Mouse (Mus musculus): ENCODE measurements around the gene Rbp1.

The Rbp1 gene

DNA sequence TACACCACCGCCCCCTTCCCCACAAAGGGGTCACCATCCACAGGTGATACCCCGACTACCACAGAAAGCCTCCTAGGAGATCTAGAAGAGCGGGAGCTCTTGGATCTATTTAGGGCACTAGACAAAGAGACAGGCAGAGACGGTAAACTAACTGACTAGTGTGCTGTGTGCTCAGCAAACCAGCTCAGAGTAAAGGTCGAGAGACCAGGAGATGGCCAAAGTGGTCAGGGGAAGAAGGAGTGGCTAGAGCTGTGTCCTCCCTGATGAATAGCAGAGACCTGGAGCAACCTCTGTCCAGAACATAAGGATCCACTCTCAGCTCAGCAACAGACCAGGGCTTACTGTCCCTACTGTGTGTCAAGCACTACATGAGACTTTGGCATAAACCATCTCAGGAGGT lies at the start of gene Rbp1:
Rbp1 (plus strand) TSS at position 306 of the 400 bp plus-strand sequence.
- DNase-seq (ENCODE audit: low spot score in 2 of 2) = no peak

DNA sequence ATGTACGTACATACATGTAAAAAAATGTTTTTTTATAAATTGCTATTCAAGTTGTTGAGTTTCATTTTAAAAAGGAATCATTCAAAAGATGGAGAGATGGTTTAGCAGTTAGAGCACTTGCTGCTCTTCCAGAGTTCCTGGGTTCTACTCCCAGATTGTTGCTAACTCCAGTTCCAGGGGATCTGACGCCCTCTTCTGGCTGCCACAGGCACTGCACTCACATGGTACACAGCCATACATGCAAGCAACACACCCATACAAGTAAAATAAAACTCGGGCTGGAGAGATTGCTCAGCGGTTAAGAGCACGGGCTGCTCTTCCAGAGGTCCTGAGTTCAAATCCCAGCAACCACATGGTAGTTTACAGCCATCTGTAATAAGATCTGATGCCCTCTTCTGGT lies 49.4 kb upstream of the Rbp1 start:
- no peak for DNase-seq (ENCODE audit: low spot score in 2 of 2)

DNA sequence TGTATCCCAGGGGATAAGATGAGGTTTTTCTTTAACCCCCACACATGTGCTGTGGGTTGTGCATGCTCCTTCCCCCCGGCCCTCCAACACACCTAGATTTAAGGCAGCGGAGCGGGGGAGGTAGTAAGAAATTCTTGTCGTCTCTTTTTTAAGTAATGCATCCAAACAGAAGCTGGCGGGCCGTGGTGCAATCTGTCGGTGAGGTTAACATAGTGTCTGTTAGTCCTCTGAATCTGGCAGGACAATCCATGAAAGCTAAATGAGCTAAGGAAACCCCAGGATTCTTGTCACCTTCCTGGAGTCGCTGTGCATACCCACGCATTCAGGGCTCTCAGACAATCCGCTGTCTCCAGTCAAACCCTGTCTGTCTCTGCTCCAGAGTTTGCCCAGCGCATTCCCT lies 47.9 kb upstream of the Rbp1 start:
- DNase-seq (ENCODE audit: low spot score in 2 of 2) = peak in 1 of 2 experiments; percentile 50

DNA sequence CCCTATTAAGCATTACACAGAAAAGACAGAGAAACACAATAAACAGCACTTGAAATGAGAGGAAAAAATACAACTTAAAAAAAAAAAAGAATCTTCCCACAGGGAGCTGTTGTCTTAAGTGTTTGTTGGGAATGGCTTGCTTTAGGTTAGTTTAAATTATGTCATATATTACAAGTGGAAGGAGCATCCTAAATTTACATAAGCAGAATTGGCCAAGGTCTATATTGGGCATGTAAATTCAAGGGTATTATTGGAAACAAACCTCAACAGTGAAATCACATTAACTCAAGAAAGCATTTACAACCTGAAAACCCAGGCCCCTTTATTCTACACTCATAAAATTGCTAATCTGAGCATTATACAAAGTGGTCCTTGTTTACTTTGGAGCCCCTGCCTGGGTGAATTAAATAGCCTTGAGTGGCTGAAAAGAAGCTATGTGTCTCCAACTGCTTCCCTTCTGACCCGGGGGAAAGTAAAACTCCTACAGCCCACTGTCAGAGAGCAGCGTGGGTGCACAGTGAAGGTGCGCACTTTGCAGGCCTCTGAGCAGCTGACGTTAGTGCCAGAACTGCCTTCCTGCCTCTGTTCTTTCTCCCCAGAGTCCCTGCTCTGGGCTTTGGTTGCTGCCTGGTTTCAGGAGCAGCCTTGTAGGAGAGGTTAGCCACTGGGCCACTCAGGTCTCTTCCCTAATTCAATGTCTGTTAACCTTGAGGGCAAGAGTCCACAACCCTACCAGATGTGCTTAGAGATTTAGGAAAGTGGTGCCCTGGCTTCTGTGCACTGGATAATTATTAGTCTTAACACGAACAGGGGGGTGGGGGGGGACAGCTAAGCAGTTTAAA lies 47.2 kb upstream of the Rbp1 start:
- no peak for DNase-seq (ENCODE audit: low spot score in 2 of 2)

DNA sequence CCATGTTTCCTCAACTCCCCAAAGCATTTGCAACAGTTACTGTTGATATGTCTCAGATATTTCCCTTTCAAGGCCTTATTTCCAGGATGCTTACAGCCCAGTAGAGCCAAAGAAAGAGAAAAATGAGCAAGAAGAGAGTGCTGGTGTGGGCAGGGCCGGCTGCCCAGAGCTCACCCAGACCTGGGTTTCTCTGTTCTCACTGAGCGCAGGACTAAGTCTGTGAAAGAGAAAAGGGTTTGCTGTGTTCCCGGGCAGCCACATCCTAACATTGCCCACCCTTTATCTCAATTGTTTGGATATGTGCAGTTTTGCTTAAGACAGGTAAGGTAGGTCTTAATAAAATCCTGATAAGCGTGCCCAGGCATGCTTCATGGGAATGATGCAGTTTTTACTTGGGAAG lies 43.0 kb upstream of the Rbp1 start:
- DNase-seq (ENCODE audit: low spot score in 2 of 2) = no peak

DNA sequence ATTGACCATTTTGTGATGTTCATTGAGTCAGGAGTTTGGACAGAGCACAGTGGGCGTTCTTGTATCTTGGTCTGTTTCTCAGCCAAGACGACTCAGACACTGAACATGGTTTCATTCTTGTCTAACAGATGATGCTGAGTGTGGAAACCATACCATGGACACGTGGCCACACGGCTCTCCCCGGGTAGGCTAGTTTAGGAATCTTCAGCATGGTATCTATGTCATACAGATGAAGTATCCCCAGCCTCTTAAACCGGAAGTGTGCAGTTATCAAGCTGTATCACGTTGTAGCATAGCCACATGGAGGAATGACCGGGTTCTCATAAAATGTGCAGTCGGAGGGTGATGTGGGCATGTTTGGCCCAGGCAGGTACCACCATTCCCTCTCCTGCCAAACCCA lies 42.2 kb upstream of the Rbp1 start:
- DNase-seq (ENCODE audit: low spot score in 2 of 2) = no peak

DNA sequence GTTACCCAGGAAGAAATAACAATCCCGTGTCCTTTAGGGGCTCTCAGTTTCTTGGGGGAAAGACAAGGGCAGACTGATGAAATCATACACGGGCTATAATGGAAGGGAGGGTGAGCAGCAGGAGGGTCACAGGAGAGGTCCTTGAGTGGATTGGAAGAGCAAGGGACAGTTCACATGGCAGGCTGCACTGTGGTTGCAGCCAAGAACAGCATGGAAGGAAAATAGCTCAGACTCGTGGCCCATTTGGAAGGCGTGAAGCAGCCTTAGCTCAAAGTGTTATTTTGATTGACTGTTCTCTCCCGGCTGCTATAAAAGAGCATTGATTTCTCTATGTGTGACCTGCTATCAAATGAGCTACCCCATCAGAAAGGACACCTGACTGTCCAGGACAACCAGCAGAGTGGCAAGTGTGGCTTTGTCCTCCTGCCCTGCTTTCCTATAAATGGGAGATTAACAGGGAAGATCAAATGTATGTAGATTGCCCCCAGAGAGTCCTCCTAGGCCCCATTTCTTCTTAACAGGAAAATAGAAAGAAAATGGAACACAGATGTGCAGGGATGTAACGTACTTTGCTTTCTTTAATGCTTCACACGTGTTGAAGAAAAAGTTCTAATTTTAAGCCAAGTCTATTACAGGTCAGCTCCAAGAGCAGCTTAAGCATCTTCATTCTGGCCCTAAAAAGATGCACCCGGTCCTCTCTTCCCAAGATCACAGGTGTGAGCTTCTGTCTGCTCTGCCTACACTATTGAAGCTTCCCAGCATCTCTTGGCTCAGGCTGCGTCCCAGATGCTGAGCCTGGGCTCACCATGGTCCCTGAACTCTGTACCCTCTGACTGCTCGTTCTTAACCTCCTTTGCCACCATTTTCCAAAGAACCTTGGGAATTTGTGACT lies 34.8 kb upstream of the Rbp1 start:
- peak in 1 of 2 experiments; percentile 17 for DNase-seq (ENCODE audit: low spot score in 2 of 2)

DNA sequence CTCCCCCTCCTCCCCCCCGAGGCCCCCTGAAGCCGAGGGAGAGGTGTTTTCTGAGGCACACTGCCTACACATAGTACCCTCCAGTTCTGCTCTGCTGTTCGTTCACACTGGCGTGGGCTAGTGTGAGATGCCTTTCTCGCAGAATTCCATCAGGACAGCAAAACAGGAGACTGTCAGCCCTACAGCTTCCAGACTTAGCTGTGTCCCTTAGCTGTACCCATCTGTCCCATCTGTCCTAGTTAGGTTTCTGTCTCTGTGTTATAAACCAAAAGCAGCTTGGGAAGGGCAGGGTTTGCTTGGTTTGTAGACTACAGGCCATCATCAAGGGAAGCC lies 34.2 kb upstream of the Rbp1 start:
- peak; percentile 65 to 76 for DNase-seq (ENCODE audit: low spot score in 2 of 2)

DNA sequence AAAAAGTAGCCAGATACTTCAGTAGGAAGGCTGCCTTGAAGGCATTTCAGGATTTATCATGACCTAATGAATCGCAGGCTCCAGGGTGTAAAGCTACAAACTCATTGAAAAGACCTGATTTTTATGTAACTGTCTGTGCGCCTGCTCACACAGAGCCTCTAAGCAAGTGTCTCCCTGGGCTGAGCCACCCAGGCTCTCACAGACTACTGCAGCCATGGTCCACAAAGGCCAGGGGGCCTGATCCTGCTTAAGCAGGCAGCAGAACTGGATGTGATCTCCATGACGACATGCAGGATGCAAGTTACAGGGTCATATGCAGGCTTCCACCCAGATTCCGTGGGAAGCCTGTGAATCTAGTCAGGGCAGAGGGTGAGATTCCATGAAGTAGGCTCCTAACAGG lies 29.3 kb upstream of the Rbp1 start:
- no peak for DNase-seq (ENCODE audit: low spot score in 2 of 2)

DNA sequence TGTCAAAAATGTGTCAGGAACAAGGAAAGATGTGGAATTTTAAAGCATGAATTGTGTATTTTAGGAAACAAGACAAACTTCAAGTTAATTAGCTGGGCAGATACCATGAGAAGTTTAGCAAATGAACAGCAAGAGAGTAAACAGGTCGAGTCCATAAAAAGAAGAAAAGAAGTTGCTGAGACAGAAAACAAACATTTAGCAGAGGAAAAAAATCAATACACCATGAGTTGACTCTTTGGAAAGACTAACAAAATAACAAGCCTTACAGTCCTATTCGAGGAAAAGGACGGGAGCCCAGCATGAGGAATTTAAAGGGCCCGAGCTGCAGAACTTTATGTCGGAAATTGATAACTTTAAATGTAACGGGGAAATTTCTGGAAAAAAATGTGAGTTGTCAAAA lies 25.6 kb upstream of the Rbp1 start:
- no peak for DNase-seq (ENCODE audit: low spot score in 2 of 2)

DNA sequence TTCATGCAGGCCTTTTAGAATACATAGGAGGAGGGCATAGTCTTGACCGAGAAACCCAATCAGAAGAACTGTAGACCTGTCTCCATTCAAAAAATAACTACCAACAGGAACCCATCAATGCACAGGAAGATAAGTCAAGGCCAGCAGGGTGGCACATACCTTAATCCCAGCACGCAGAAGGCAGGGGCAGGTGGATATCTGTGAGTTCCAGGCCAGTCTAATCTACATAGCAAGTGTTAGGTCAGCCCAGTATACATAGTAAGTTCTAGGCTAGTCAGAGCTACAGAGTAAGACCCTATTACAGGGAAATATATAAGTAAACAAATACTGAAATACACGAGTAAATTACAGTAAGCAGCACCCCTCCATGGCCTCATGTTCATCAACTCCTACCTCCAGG lies 24.9 kb upstream of the Rbp1 start:
- no peak for DNase-seq (ENCODE audit: low spot score in 2 of 2)

DNA sequence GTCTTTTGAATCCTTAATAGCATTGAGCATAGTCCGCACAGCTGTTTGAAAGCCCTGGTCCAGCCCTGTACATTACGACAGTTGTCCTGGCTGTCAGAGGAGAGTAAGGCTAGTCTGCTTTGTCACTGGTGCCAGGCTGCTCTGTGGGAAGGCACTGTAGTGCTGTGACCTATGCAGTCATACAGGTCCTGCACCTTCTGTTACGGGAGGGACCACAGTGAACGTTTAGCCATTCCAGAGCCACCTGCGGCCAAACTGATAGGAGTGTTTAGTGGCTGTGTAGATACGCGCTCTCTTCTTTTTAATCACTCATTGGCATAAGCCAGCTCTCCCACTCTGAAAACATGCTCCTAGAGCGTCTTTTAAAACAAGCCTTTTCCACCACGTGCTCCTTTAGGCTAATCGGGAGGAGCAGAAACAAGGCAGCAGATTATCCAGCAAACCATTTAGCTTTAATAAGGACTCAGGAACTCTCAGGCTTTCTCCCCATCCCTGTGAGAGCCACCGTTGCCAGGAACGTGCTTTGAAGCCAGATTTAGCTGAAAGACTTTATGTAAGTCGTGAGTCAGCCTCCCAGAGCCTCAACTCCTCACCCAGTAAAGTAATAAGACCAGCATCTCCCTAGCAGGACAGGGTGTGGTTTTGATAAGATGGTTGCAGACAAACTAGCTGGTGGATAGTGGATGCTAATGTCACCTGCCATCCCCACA lies 22.4 kb upstream of the Rbp1 start:
- peak; percentile 69 to 81 for DNase-seq (ENCODE audit: low spot score in 2 of 2)

DNA sequence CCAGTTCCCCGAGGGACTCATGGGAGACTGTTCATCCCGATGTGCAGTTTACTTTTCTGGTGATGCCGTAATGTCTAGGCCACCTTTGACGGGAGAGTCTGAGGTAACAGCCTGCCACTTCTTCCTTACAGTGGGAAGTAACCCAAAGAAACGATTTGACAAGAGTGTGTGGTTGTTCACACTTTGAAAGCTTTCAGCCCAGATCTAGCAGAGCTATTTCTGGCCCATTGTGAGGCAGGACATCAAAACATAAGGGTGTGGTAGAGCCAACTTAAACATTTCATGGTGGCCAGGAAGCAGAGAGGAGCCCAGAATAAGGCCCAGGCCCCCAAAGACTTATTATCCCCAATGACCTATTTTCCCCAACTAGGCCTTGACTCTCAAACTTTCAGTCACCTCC lies 21.1 kb upstream of the Rbp1 start:
- no peak for DNase-seq (ENCODE audit: low spot score in 2 of 2)

DNA sequence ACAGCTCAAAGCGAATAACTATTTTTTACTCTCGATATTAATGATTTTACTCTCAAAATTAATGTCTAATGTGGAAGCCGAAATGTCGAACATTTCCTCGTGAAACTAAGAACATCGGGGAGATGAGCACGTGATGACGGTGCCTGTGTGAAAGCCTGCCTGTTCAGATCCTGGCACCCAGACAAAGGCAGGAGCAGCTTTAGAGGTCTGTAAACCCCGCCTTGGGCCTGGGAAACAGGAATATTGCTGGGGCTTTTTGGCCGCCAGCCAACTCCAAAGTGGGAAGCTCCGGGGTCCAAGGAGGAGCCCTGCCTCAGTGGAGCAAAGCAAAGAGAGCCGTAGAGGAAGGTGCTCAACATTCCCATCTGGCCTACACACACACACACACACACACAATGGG lies 15.0 kb upstream of the Rbp1 start:
- no peak for DNase-seq (ENCODE audit: low spot score in 2 of 2)

DNA sequence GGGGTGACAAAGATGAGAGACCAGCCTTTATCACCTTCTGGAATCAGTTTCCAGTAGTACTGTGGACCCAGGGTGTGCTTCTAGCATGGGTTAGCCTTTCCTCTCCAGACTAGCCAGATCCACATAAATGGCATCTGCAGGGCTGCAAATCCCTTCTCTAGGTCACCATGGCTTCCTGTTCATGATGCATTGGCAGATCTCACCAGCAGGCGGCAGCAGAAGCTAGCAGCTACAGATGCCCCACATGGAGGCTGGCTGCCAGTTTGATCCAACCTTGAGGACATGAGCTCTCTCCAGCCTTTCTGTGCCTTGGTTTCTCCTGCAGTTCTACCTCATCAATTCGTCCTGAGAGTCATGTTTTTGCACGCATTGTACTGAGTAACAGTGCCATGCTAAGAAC lies 13.6 kb upstream of the Rbp1 start:
- DNase-seq (ENCODE audit: low spot score in 2 of 2) = peak in 1 of 2 experiments; percentile 80

DNA sequence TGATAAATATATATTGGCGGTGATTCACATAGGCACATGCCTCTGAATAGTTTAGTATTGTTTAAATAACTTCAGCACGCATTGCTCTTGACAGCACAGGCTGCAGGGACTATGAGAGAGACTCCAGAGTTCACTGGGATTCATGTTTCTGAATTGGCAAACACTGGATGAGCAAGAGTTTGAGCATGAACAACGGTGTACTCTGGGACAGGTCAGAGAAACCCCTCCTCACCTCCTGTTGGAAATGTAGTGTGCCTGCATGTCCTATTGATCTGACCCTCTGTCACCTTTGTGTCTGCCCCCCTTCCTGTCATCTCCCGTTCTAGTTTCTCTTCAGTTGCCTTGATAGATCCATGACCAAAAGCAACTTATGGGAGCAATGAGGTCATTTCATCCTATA lies 7.3 kb upstream of the Rbp1 start:
- no peak for DNase-seq (ENCODE audit: low spot score in 2 of 2)

DNA sequence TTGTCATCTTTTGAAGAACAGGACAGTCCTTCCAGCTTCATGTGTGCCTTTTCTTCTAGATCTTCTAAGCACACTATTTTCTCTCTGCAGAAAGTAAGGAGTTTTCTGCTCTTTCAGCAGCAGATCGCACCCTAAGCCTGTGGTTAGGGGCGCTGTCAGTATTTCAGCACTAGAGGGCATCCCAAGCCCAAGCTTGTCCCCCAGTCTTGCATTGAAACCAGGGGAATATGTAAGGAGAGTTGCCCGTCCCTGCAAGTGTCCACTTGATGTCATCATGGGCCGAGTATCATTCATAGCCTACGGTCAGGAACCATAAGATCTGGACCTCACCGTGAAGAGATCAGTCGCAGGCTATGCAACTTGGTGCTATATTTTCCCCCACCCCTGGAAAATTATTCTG lies 4.8 kb upstream of the Rbp1 start:
- DNase-seq (ENCODE audit: low spot score in 2 of 2) = no peak

DNA sequence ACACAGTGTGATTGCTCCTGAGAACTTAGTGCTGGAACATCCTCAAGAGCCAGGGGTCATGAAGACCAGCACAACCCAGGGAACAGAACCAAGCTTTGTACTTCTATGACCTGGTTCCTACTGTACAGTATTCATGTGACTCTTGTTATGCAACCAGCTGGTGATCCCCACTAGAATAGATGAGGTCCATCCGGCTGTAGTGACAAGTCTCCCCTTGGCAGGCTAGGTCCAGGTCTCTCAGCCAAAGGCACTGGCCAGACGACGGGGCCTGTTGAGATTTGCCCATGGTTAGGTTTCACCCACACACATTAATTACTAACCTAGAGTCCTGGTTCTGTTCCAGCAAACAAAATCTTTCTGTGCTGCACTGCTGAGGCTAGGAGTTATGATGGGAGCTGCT lies 4.4 kb upstream of the Rbp1 start:
- DNase-seq (ENCODE audit: low spot score in 2 of 2) = no peak

DNA sequence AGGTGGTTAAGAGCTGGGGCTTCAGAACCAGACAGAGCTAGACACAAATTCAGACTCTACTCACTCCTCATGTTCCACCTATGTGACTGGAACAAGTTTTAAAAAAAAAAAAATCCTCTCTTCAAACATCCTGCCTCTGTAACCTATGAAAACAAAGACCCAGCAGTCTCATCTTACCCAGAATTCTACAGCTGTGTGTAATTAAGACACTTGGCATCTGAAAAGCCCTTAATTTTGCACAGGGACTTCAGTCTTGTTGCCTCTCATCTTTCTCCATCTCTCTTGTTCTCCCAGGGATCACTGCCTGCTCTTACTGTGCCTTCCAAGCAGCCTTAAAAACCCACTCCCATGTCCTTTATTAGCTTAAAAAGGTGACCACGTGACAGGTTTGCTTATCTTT lies 2.1 kb upstream of the Rbp1 start:
- no peak for DNase-seq (ENCODE audit: low spot score in 2 of 2)

DNA sequence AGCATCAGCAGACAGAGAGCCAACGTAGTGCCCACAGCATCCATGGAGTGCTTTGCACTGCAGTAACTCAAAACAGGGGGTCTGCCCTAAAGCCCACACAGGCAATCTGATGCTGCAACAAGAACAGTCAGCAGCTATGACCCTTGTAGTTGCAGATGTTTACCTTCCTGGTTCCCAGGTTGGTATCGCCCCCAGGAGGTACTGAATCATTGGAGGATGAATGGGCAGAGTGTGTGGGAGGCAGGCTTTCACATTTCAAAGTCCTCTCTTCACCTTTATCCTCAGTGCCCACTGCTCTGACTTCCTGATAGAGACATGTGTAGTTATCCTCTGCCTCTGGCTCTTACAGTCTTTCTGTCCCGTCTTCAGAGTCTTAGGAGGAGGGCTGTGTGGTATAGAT lies 858 bp upstream of the Rbp1 start:
- no peak for DNase-seq (ENCODE audit: low spot score in 2 of 2)

DNA sequence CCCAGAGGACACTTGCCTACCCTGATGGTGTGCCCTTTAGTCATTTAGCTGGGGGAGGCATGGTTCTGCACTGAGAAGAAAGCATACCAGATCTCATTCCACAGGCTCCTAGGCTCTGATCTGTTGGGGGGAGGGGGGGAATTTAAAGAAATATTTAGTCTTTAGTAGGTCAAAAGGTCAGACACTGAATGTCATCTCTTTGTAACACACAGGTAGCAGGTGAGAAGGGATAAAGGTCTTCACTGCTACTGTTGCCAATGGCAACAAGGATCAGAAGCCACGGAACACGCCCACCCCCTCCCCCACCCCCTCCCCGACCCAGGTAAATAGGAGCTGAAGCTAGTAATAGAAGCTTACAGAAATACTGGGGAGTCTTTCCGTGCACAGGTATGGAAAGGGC lies 930 bp downstream of the Rbp1 start:
- DNase-seq (ENCODE audit: low spot score in 2 of 2) = no peak

DNA sequence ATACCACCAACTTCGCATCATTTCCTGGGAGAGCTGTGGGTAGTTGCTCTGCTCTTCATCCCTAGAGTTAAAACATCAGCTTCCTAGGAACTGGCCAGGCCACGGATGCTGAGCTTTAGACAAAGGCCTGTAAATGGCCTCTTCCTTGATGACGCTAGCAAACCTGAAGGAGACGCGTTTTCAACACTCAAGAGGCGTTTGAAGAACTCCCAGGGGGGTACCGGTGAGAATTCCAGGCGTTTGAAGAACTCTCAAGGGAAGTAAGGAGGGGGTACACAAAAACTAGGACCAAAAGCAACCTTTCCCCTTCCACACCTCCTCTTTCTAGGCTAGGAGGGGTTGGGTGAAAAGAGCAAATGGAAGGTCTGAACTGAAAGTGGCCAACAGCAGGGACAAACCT lies 1.5 kb downstream of the Rbp1 start:
- no peak for DNase-seq (ENCODE audit: low spot score in 2 of 2)
